Mouse (Mus musculus): Measurements from ENCODE around the gene Rsad1.

GRCm38 (mm10) chr11:94597319-94597718 lies 48.3 kb upstream of the Rsad1 start:
- TF ChIP-seq CTCF (conservative IDR thresholded peaks at IDR 0.05; ENCODE audit: low read length) (no peak), POU5F1 (IDR thresholded peaks at IDR 0.05; ENCODE audit: borderline replicate concordance, low read length) (no peak)

Measured in E14TG2a.4 (cell line).